Mouse (Mus musculus) 3T3-L1 (cell line): ENCODE data around the gene Gm20388.

Experiments used
- DNase-seq: peaks from one replicate; pipeline ENCODE4 v3.0.0-alpha.2; 2015; ENCODE audit warnings: low read depth, low spot score

Gm20388 gene

DNA sequence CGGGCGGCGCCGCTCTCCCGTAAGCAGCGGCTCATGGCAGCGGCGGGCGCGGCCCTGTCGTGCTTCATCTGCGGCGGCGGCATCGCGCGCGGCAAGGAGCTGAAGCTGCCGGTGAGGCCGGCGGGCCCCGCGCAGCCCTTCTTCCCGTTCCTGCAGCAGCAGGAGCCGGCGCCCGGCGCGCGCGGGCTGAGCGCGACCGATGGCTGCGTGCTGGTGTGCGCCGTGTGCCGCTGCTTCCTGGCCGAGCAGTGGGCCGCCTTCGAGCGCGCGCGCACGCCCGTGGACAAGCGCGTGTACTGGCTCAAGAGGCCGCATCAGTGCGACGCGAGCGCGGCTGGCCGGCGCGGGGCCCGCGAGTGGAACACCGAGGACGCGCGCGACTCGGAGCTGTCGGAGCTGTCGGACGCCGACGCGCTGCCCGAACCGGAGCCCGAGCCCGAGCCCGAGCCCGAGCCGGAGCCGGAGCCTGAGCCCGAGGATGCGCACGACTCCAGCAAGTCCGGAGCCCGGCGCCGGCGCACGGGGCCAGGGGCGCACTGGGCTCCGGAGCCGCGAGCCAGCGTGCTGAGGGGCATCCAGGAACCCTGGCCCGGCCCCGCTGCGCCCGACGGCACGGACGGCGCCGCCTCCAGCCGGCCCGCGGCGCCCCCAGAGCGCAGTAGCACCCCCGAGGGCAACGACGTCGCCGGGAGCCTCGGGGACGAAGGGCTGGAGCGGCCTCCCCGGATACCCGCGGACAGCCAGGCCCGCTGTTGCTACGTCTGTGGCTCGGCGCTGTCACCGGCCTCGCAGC lies 318.3 kb downstream of the Gm20388 start:
- DNase-seq = peak; percentile 33

DNA sequence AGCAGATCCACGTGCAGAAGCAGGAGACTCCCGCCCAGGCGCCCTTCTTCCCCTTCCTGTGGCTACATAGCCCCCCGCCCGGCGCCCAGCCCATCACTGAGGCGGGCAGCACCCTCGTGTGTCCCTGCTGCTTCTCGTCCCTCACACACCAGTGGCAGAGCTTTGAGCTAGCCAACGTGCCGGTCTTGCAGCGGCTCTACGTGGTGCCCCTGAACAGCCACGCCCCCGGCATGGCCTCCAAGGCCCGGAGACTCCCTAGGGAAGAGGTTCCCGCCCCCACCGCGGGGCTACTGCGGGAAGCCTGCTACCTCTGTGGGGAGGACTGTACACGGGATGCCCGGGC lies 318.9 kb downstream of the Gm20388 start:
- DNase-seq = no peak

GRCm38 (mm10) chr8:120230081-120230480 lies 319.4 kb downstream of the Gm20388 start:
- DNase-seq = no peak

- DNase-seq = no peak
These were observed 320.3 kb downstream of the Gm20388 start for GRCm38 (mm10) chr8:120230715-120231614.

DNA sequence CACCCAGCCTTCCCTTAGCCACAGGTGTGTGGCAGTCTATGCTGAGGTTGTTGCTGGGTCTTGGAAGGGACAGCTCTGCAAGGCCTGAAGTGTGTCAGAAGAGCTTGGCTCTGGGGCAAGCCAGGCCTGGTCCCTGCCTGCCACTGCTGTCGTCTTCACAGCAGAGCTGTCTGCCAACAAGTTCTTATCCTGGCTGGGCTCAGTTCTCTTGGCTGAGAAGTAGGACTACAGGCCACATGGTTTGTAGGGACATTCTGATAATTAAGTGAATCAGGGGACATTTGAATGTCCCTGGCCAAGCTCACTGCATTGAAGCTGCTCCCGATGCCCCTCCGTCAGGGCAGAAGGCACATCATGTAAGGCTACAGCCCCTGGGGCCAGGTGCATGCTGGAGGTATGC lies 321.2 kb downstream of the Gm20388 start:
- DNase-seq = no peak

- no peak for DNase-seq
These were observed 321.8 kb downstream of the Gm20388 start for GRCm38 (mm10) chr8:120232398-120232797.

- DNase-seq = no peak
These were observed 322.3 kb downstream of the Gm20388 start for GRCm38 (mm10) chr8:120232913-120233312.

- DNase-seq = no peak
These were observed 323.8 kb downstream of the Gm20388 start for GRCm38 (mm10) chr8:120234457-120234856.

- no peak for DNase-seq
These were observed 324.2 kb downstream of the Gm20388 start for GRCm38 (mm10) chr8:120234866-120235265.

- DNase-seq = no peak
These were observed 332.6 kb downstream of the Gm20388 start for GRCm38 (mm10) chr8:120243222-120243621.

- DNase-seq = no peak
These were observed 333.3 kb downstream of the Gm20388 start for GRCm38 (mm10) chr8:120243916-120244451.

DNA sequence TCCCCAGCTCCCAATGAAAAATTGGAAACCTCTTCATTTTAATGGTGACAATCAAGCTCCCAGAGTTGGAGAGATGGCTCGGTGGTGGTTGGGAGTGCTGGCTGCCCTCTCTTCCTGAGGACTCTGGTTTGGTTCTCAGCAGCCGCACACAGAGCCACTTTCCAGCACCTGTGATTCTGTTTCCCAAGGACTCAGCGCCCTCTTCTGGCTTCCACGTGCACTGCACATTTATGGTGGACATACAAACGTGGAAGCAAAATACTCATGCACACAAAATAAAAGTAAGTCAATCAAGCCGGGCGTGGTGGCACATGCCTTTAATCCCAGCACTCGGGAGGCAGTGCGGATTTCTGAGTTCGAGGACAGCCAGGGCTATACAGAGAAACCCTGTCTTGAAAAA lies 333.9 kb downstream of the Gm20388 start:
- no peak for DNase-seq

DNA sequence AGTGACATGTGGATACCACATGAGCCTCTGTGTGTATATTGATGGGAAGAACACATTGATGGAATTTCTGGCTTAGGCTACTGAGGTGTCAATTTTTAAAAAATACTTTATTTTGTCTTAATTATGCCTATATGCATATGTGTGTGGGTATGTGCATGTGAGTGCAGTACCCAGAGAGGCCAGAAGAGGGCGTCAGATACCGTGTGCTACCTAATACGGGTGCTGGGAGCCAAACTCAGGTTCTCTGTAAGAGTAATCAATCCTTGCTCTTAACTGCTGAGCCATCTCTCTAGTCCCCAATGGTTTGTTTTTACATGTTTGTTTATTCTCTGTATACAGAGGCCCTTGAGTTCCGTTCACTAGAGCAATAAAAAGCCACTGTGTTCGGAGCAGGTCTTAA lies 337.0 kb downstream of the Gm20388 start:
- no peak for DNase-seq

GRCm38 (mm10) chr8:120248031-120248430 lies 337.4 kb downstream of the Gm20388 start:
- DNase-seq = no peak

- DNase-seq = no peak
These were observed 337.8 kb downstream of the Gm20388 start for GRCm38 (mm10) chr8:120248451-120248850.

DNA sequence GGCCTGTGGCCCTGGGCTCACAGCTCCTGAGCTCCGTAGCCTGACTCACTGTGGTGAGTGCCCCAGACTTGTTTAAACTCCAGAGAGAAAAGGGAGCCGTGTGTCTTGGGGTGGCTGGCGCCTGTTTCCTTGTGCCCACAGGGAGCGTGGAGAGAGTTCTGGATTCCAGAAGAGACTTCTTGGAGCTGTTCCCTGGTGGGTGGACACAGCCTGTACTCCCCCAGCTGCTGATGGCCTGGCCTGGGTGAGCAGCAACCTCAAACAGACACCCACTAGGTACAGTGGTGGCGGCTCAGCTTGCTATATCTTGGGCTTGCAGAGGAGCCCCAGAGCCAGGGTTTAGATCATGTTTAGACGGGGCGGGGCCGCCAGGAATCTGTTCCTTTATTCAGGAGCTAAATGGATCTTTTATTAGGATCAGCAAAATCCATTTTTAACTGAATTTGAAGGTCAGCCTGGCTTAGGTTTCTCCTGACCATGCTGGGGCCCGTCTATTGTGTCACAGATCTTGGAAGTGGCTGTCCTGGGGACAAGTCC lies 339.2 kb downstream of the Gm20388 start:
- no peak for DNase-seq

DNA sequence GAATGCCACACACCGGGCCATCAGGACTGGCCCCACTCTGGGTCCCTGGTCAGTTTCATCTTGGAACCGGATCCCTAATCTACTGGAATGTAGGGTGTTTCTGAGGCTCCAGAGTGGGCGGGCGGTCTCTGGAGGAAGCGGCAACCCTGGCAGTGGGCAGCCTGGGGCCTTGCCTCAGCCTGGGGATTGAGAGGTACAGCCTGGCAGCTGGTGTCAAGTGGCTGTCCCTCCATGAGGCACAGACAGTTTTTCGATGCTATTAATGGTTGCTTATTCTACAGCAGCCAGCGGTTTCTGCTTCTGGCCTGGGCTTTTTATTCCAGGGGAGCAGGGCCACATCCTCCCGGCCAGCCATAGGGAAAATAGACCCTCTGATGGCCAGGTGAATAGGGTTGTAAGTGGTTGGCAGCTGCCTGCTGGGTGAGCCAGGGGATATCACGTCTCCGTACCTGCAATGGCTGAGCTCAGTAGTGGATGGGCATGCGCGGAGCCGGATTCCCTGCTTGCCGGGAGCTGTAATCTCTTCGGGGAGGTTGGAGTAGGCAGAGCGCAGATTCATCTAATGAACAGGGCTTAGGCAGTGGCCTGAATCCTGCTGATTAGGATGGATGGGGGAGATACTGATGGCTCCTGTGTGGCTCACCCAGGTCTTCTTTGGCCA lies 340.2 kb downstream of the Gm20388 start:
- no peak for DNase-seq

DNA sequence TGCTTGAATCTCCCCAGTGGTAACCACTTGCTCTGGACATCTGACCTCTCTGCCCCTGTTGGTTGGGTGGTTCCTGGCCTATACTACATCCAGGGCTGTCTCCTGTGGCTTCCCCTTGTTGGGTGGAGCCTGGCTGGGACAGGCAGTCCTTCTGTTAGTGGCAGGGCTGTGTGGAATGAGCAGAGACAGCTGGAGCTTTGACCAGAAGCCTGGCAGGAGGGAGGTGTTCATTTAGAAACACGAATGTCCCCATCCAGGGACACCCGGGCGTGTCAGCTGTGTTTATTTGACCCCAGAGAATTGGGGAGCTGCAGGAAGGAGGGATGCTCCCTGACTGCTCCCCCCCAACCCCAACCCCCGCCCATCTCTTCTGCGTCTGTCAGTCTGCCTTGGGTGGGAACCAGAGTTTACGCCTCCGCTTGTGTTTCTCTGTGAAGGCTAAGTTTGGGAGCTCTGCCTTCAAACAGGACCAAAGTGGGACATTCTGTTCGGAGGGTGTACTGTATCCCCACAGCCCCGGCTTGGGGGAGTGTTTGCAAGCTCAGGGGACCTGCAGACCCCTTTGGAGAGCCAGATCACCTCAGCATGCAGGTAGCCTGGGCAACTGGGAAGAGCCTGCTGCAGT lies 340.9 kb downstream of the Gm20388 start:
- DNase-seq = no peak

DNA sequence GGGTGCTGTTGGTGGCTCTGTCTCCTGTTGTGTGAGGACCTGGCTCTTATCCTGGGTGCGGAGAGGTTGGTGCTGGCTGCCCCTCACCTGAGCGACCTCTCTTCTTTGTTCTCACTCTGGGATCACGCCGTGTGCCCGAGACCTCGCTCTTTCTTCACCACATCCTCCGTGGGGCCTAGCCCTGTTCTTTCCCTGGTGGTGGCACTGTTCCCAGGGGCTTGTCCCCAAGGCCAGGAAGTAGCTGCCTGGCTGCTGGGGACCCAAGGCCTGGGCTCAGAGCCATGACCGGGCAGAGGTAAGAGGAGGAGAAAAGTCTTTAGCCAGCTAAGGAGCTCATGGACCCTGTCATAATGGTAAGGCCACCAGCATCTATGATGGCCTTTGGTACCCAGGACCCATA lies 343.0 kb downstream of the Gm20388 start:
- DNase-seq = no peak

GRCm38 (mm10) chr8:120255406-120255987 lies 344.9 kb downstream of the Gm20388 start:
- DNase-seq = no peak

DNA sequence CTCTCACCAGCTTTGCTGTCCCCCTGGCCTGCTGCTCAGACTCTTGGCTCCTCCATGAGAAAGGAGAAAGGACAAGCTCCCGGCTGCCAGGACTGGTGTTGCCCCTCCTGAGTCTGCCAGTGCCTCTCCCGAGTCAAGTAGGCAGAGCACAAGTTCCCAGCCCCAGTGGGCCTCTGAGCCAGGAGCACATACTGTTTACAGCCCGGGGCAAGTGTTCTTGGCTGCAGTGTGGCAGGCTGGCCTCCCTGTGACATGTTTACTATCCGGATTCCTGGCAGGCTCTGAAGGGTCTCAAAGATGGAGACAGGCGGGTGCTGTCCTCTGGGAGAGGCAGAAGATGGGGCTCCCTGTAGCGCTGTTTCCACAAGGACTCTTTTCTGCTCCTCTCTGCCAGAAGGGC lies 346.3 kb downstream of the Gm20388 start:
- no peak for DNase-seq
